Mouse (Mus musculus) cerebellum, adult 2 months (tissue): Measurements from ENCODE around the gene Tas2r106.

Experiments
- CTCF ChIP-seq: fragments of 200-500 bp; IDR thresholded peaks from 2 replicates; pipeline ENCODE4 v1.5.1; 2011; ENCODE audit warnings: low read depth, mild to moderate bottlenecking, control low read depth, low read length, moderate library complexity, borderline replicate concordance; ENCODE audit not compliant: insufficient read depth
- POLR2A ChIP-seq: fragments of 200-500 bp; IDR thresholded peaks from 2 replicates; pipeline ENCODE4 v1.6.1; 2011; ENCODE audit warnings: low read length, control low read depth, borderline replicate concordance; ENCODE audit not compliant: insufficient read depth

DNA sequence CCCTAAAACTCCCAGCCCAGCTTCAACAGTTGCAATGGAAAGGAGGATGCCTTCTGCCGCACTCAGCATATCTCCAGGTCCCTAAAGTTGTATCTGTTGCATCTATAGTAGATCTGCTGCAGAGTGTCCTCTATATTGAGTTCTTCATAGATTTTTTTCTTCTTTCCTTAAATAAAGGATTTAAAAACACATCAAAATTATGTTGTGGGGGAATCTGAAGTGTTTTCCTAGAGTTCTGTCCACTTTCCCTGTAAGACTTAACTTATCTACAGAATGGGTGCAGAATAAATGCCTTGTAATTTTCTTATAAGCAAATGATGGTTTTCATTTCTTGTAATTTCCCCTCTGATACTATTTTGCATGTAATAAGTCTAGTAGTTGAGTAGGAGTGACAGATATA is 8.7 kb upstream of the Tas2r106 start, which contains the start of gene Tas2r105:
- TF ChIP-seq CTCF (no peak), POLR2A (no peak)
